Mouse (Mus musculus): ENCODE measurements around the gene Olfr64. TPM values are rescaled to one million over a fixed set of nuclear protein-coding genes. Genes with fewer than 3 reads are reported as not detected.

Gene Olfr64
- polyA plus RNA-seq (2014; fragmentation: Nextera tagmentation; extraction: Ambion mirVana) = not detected in 2 replicates

DNA sequence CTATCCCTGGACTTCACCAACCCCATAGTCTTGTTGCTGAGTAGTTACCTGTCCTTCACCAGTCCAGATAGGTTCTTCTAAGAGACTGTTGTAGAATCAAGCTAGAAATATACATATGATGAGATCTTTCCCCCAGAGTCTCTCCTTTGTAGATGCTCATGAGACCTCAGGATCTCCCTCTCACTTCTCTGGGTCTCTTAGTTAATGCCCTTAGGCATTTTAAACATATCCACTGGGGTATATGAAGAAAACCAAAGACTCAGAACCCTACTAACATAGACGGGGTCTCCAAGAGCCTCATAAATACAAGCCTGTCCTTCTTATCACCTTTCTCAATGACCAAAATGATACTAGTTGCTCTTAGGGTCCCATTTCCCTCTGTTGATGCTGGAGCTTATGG lies at the start of gene Olfr64:
Gene Olfr64 (minus strand): TSS at position 101 of the 400 bp plus-strand sequence.
- H3K36me3 ChIP-seq (ENCODE audit: control insufficient read depth, insufficient read depth, low read length) = no peaks in the 10 kb centered on the region
- H3K9me3 ChIP-seq (ENCODE audit: control insufficient read depth, low read length) = no peaks in the 10 kb centered on the region
- no peaks in the 10 kb centered on the region for H3K27me3 ChIP-seq (ENCODE audit: control insufficient read depth, insufficient read depth, low read length)
- H3K4me1 ChIP-seq (ENCODE audit: control insufficient read depth, insufficient read depth, low read length) = no peaks in the 10 kb centered on the region
- no peak within 1 kb of the TSS for H3K27ac ChIP-seq (replicated peaks; ENCODE audit: low read depth, low read length)
- no peak for DNase-seq (ENCODE audit: low spot score)
- no peak within 1 kb of the TSS for H3K4me3 ChIP-seq (ENCODE audit: low read depth, low read length)
- no peak for ATAC-seq (ENCODE audit: insufficient number of reproducible peaks, low FRiP score, low TSS enrichment, low read depth)
- no peak within 1 kb of the TSS for H3K9ac ChIP-seq (ENCODE audit: low read length)
- H3K4me2 ChIP-seq (ENCODE audit: low read depth, severe bottlenecking) = no peak within 1 kb of the TSS
- 88% methylated on average over 1 of the region's 1 CpGs for WGBS

DNA sequence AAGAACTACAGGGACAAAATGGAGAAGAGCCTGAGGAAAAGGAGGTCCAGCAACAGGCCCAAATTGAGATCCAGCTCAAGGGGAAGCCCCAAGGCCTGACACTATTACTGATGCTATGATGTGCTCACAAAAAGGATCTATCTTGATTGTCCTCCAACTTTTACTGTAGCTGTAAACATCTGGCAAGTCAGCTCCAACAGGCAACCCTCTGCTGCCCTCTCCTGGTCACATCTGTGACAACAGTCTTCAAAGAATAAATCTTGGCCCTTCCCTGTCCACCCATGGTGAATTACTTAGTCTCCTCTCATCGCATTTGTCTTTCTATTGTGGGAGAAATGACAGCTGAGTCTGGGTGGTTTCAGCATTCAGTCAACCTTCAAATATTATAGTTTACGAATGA lies 48.4 kb upstream of the Olfr64 start:
- H3K9ac ChIP-seq (ENCODE audit: low read length) = no peak overlapping the region
- DNase-seq (ENCODE audit: low spot score) = peak; percentile 78
- no peaks in the 10 kb centered on the region for H3K9me3 ChIP-seq (ENCODE audit: control insufficient read depth, low read length)
- no peaks in the 10 kb centered on the region for H3K27me3 ChIP-seq (ENCODE audit: control insufficient read depth, insufficient read depth, low read length)
- ATAC-seq (ENCODE audit: insufficient number of reproducible peaks, low FRiP score, low TSS enrichment, low read depth) = no peak
- no peaks in the 10 kb centered on the region for H3K4me1 ChIP-seq (ENCODE audit: control insufficient read depth, insufficient read depth, low read length)
- 31% methylated on average over 2 of the region's 2 CpGs for WGBS
- H3K36me3 ChIP-seq (ENCODE audit: control insufficient read depth, insufficient read depth, low read length) = no peaks in the 10 kb centered on the region
- H3K4me3 ChIP-seq (ENCODE audit: low read depth, low read length) = no peak overlapping the region
- H3K27ac ChIP-seq (replicated peaks; ENCODE audit: low read depth, low read length) = no peak overlapping the region
- H3K4me2 ChIP-seq (ENCODE audit: low read depth, severe bottlenecking) = no peak overlapping the region

DNA sequence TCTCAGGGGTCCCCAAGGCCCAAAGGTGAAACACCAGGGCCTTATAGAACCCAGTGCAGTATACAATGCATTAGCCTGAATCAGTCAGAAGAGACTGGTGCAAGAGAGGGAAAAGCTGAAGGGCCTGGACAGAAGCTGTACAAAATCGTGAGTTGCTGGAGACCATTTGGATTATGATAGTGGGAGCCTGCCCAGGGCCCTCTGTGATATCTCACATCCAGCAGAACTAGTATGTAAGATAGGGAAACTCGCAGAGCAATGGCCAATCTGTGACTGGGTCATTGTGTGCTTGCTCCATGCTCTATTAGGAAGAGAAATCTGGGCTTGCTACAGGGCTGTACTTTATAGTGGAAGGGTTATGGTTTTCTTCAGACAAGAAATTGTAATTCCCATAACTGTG lies 40.0 kb upstream of the Olfr64 start, which contains the start of gene Olfr632:
Gene Olfr632 (plus strand): TSS at position 84 of the 400 bp plus-strand sequence.
- DNase-seq (ENCODE audit: low spot score) = no peak
- H3K27ac ChIP-seq (replicated peaks; ENCODE audit: low read depth, low read length) = no peak within 1 kb of the TSS
- no peaks in the 10 kb centered on the region for H3K27me3 ChIP-seq (ENCODE audit: control insufficient read depth, insufficient read depth, low read length)
- H3K9ac ChIP-seq (ENCODE audit: low read length) = no peak within 1 kb of the TSS
- no peak for ATAC-seq (ENCODE audit: insufficient number of reproducible peaks, low FRiP score, low TSS enrichment, low read depth)
- no peaks in the 10 kb centered on the region for H3K36me3 ChIP-seq (ENCODE audit: control insufficient read depth, insufficient read depth, low read length)
- no peaks in the 10 kb centered on the region for H3K4me1 ChIP-seq (ENCODE audit: control insufficient read depth, insufficient read depth, low read length)
- no peak within 1 kb of the TSS for H3K4me3 ChIP-seq (ENCODE audit: low read depth, low read length)
- H3K9me3 ChIP-seq (ENCODE audit: control insufficient read depth, low read length) = no peaks in the 10 kb centered on the region
- H3K4me2 ChIP-seq (ENCODE audit: low read depth, severe bottlenecking) = no peak within 1 kb of the TSS
- 80% methylated on average over 2 of the region's 2 CpGs for WGBS

DNA sequence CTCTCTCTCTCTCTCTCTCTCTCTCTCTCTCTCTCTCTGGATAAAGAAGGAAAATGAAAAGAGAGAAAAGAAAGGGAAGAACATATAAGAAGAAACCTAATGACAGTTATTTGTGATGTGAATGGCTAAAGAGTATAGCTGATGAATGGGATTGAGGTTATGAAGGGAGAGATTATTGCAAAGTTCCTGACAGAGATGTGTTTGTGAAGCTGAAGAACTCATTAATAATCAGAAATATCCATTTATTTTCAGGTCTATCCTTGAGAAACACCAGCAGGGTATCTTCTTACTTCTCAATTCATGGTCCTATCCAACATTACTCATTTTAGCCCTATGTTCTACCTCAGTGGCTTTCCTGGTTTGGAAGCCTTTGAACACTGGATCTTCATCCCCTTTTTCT lies 34.2 kb upstream of the Olfr64 start, which contains the start of gene Olfr631:
Gene Olfr631 (plus strand): TSS at position 301 of the 400 bp plus-strand sequence.
- no peak within 1 kb of the TSS for H3K4me3 ChIP-seq (ENCODE audit: low read depth, low read length)
- H3K27ac ChIP-seq (replicated peaks; ENCODE audit: low read depth, low read length) = no peak within 1 kb of the TSS
- no peaks in the 10 kb centered on the region for H3K27me3 ChIP-seq (ENCODE audit: control insufficient read depth, insufficient read depth, low read length)
- H3K9me3 ChIP-seq (ENCODE audit: control insufficient read depth, low read length) = no peaks in the 10 kb centered on the region
- no peak within 1 kb of the TSS for H3K9ac ChIP-seq (ENCODE audit: low read length)
- no peak within 1 kb of the TSS for H3K4me2 ChIP-seq (ENCODE audit: low read depth, severe bottlenecking)
- no peaks in the 10 kb centered on the region for H3K36me3 ChIP-seq (ENCODE audit: control insufficient read depth, insufficient read depth, low read length)
- H3K4me1 ChIP-seq (ENCODE audit: control insufficient read depth, insufficient read depth, low read length) = no peaks in the 10 kb centered on the region
- ATAC-seq (ENCODE audit: insufficient number of reproducible peaks, low FRiP score, low TSS enrichment, low read depth) (no peak), DNase-seq (ENCODE audit: low spot score) (no peak)

DNA sequence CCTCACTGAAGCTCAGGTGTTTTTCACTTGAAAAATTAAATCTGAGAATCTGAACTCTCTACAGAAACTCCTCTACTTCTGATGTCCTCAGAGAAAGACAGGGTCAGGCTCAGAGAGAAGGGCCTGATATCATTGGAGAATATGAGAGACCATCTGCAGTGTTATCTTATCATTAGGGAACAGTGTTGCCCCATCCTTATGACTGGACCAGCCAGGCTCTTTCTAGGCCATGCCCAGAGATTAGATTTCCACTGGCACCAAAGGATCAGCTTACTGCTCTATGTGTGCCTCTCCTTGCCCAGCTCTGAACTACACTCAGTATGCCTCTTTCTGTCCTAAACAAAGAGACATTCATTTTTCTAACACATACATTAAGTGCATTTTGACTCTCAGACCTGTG lies 21.1 kb upstream of the Olfr64 start:
- no peak for DNase-seq (ENCODE audit: low spot score)
- no peak overlapping the region for H3K27ac ChIP-seq (replicated peaks; ENCODE audit: low read depth, low read length)
- no peak overlapping the region for H3K9ac ChIP-seq (ENCODE audit: low read length)
- H3K4me2 ChIP-seq (ENCODE audit: low read depth, severe bottlenecking) = no peak overlapping the region
- no peak overlapping the region for H3K4me3 ChIP-seq (ENCODE audit: low read depth, low read length)
- H3K36me3 ChIP-seq (ENCODE audit: control insufficient read depth, insufficient read depth, low read length) = no peaks in the 10 kb centered on the region
- H3K9me3 ChIP-seq (ENCODE audit: control insufficient read depth, low read length) = no peaks in the 10 kb centered on the region
- H3K27me3 ChIP-seq (ENCODE audit: control insufficient read depth, insufficient read depth, low read length) = no peaks in the 10 kb centered on the region
- H3K4me1 ChIP-seq (ENCODE audit: control insufficient read depth, insufficient read depth, low read length) = no peaks in the 10 kb centered on the region
- no peak for ATAC-seq (ENCODE audit: insufficient number of reproducible peaks, low FRiP score, low TSS enrichment, low read depth)

DNA sequence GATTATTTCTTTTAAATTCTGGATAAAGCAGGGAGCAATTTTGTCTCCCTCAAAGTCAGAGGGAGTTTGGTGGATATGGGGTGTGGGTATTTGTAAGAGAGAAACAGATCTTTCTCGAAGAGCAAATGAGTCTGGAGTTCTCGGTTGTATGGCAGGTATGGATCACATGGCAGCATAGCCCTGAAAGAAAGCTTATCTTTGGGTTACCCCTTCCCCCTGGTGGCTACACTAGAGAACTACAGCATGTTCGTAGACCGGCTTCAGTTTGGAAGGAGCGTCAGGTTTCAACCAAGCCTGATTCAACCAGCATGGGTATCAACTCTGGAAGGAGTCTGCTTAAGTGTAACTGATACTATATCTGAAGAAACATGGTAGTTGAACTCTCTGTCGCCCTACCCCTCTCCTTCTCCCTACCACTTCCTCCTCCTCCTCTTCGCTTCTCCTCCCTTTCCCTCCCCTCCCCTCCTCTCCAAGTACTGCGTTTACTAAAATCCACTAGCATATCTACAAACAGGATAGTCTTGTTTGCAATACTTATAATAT lies 18.8 kb upstream of the Olfr64 start:
- 43% methylated on average over 8 of the region's 8 CpGs for WGBS
- DNase-seq (ENCODE audit: low spot score) = peak; percentile 26

DNA sequence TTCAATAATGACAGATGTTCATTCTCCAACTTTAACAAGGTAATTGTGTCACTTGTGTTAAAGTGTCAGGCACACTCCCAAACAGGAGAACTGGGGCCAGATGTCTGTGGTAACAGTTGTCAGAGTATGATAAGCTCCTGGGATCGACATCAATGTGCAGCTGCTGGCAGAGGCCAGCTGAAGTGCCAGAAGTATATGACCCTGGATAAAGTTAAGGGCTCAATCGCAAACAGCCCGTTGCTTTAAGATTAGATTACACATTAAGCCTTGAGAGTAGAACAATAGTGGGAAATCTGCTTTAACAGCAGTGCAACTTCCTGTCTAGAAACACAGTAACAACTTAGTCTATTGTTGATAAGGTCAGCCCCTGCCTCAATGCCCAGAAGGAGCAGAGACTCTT lies 15.8 kb upstream of the Olfr64 start:
- no peaks in the 10 kb centered on the region for H3K36me3 ChIP-seq (ENCODE audit: control insufficient read depth, insufficient read depth, low read length)
- no peak overlapping the region for H3K4me2 ChIP-seq (ENCODE audit: low read depth, severe bottlenecking)
- ATAC-seq (ENCODE audit: insufficient number of reproducible peaks, low FRiP score, low TSS enrichment, low read depth) (no peak), DNase-seq (ENCODE audit: low spot score) (no peak)
- no peak overlapping the region for H3K9ac ChIP-seq (ENCODE audit: low read length)
- H3K9me3 ChIP-seq (ENCODE audit: control insufficient read depth, low read length) = no peaks in the 10 kb centered on the region
- no peak overlapping the region for H3K27ac ChIP-seq (replicated peaks; ENCODE audit: low read depth, low read length)
- 28% methylated on average over 3 of the region's 3 CpGs for WGBS
- no peaks in the 10 kb centered on the region for H3K4me1 ChIP-seq (ENCODE audit: control insufficient read depth, insufficient read depth, low read length)
- H3K27me3 ChIP-seq (ENCODE audit: control insufficient read depth, insufficient read depth, low read length) = no peaks in the 10 kb centered on the region
- H3K4me3 ChIP-seq (ENCODE audit: low read depth, low read length) = no peak overlapping the region

More for the DNA sequence above, 18.8 kb upstream of the Olfr64 start:
- H3K4me3 ChIP-seq (ENCODE audit: low read depth, low read length) = no peak overlapping the region
- no peaks in the 10 kb centered on the region for H3K4me1 ChIP-seq (ENCODE audit: control insufficient read depth, insufficient read depth, low read length)
- H3K36me3 ChIP-seq (ENCODE audit: control insufficient read depth, insufficient read depth, low read length) = no peaks in the 10 kb centered on the region
- no peak overlapping the region for H3K27ac ChIP-seq (replicated peaks; ENCODE audit: low read depth, low read length)
- no peaks in the 10 kb centered on the region for H3K9me3 ChIP-seq (ENCODE audit: control insufficient read depth, low read length)
- ATAC-seq (ENCODE audit: insufficient number of reproducible peaks, low FRiP score, low TSS enrichment, low read depth) = no peak
- no peak overlapping the region for H3K9ac ChIP-seq (ENCODE audit: low read length)
- H3K4me2 ChIP-seq (ENCODE audit: low read depth, severe bottlenecking) = no peak overlapping the region
- no peaks in the 10 kb centered on the region for H3K27me3 ChIP-seq (ENCODE audit: control insufficient read depth, insufficient read depth, low read length)

DNA sequence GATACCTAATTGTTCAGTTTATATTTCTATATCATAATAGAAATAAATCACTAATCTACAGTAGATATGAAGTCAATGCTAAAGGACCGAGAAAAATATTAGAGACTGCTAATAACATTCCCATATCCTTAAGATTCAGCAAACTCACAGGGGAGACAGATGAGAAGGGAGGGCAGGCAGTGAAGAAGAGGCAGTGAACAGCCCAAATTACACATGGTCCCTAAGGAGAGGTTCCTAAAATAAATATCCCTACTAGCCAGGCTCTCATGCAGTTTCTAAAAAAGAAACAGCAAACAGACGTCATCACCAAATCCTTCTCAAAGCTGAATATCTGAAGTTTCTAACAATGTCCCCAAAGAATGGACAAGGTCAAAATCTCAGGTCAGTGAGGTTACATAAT lies 8.9 kb upstream of the Olfr64 start, which contains the start of gene Olfr65:
Gene Olfr65 (plus strand): TSS at position 301 of the 400 bp plus-strand sequence.
- 87% methylated on average over 2 of the region's 2 CpGs for WGBS

DNA sequence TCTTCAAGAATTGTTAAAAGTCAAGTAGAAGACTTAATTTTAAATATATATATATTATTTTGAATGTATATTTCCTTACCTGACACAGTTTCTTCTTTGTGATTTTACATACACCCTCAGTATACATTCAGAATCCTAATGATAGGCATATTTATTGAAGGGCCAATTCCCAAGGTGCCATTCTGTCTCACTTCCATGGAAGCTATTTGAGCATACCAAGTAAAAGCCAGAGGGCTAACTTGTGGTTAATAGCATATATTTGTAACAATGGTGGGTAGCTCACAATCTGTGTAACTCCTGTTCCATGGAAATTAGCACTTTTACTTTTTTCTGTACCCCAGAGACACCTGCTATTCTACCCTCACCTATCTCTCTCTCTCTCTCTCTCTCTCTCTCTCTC lies 8.1 kb downstream of the Olfr64 start, which contains the start of gene Olfr66:
Gene Olfr66 (minus strand): TSS at position 101 of the 400 bp plus-strand sequence.
- no peaks in the 10 kb centered on the region for H3K4me1 ChIP-seq (ENCODE audit: control insufficient read depth, insufficient read depth, low read length)
- DNase-seq (ENCODE audit: low spot score) (no peak), ATAC-seq (ENCODE audit: insufficient number of reproducible peaks, low FRiP score, low TSS enrichment, low read depth) (no peak)
- H3K27ac ChIP-seq (replicated peaks; ENCODE audit: low read depth, low read length) = no peak within 1 kb of the TSS
- no peaks in the 10 kb centered on the region for H3K9me3 ChIP-seq (ENCODE audit: control insufficient read depth, low read length)
- no peaks in the 10 kb centered on the region for H3K27me3 ChIP-seq (ENCODE audit: control insufficient read depth, insufficient read depth, low read length)
- H3K9ac ChIP-seq (ENCODE audit: low read length) = no peak within 1 kb of the TSS
- H3K4me3 ChIP-seq (ENCODE audit: low read depth, low read length) = no peak within 1 kb of the TSS
- no peak within 1 kb of the TSS for H3K4me2 ChIP-seq (ENCODE audit: low read depth, severe bottlenecking)
- H3K36me3 ChIP-seq (ENCODE audit: control insufficient read depth, insufficient read depth, low read length) = no peaks in the 10 kb centered on the region

More for the DNA sequence above, 8.9 kb upstream of the Olfr64 start, which contains the start of gene Olfr65:
- H3K9me3 ChIP-seq (ENCODE audit: control insufficient read depth, low read length) = no peaks in the 10 kb centered on the region
- H3K36me3 ChIP-seq (ENCODE audit: control insufficient read depth, insufficient read depth, low read length) = no peaks in the 10 kb centered on the region
- H3K27me3 ChIP-seq (ENCODE audit: control insufficient read depth, insufficient read depth, low read length) = no peaks in the 10 kb centered on the region
- DNase-seq (ENCODE audit: low spot score) (no peak), ATAC-seq (ENCODE audit: insufficient number of reproducible peaks, low FRiP score, low TSS enrichment, low read depth) (no peak)
- H3K4me2 ChIP-seq (ENCODE audit: low read depth, severe bottlenecking) = no peak within 1 kb of the TSS
- H3K27ac ChIP-seq (replicated peaks; ENCODE audit: low read depth, low read length) = no peak within 1 kb of the TSS
- H3K4me3 ChIP-seq (ENCODE audit: low read depth, low read length) = no peak within 1 kb of the TSS
- H3K4me1 ChIP-seq (ENCODE audit: control insufficient read depth, insufficient read depth, low read length) = no peaks in the 10 kb centered on the region
- no peak within 1 kb of the TSS for H3K9ac ChIP-seq (ENCODE audit: low read length)
